Mouse (Mus musculus) embryonic facial prominence, embryonic 10.5 days (tissue): ENCODE measurements around the gene Gabrr2. TPM values are rescaled to one million over a fixed set of nuclear protein-coding genes. Genes with fewer than 3 reads are reported as not detected.

Experiments used
- DNase-seq: peaks from one replicate; pipeline ENCODE4 v3.0.0-alpha.2; 2017; ENCODE audit warnings: low spot score
- H3K27ac ChIP-seq: fragments of 300-500 bp; sonication (generic); replicated peaks from 2 replicates; pipeline ENCODE4 v1.5.1; 2016; ENCODE audit warnings: mild to moderate bottlenecking
- H3K27me3 ChIP-seq: fragments of 300-500 bp; sonication (generic); replicated peaks from 2 replicates; pipeline ENCODE4 v1.6.1; 2016; ENCODE audit warnings: low read depth, mild to moderate bottlenecking; ENCODE audit not compliant: poor library complexity, severe bottlenecking
- H3K36me3 ChIP-seq: fragments of 300-500 bp; sonication (generic); replicated peaks from 2 replicates; pipeline ENCODE4 v1.6.1; 2016; ENCODE audit warnings: mild to moderate bottlenecking, moderate library complexity
- H3K4me1 ChIP-seq: fragments of 300-500 bp; sonication (generic); 2 replicates; pipeline ENCODE4 v1.6.1; 2016
- H3K4me3 ChIP-seq: fragments of 300-500 bp; sonication (generic); 2 replicates; pipeline ENCODE4 v1.5.1; 2016; ENCODE audit warnings: mild to moderate bottlenecking, moderate library complexity
- H3K9me3 ChIP-seq: fragments of 300-500 bp; sonication (generic); 2 replicates; pipeline ENCODE4 v1.6.1; 2016; ENCODE audit warnings: mild to moderate bottlenecking
- WGBS: fragments of 180-500 bp; shearing (Covaris S2); methylation state at CpG from one replicate; pipeline ENCODE4 v1.1.7; 2016; 5-methylcytosine and 5-hydroxymethylcytosine counted together
- polyA plus RNA-seq: library from polyadenylated mRNA; unstranded; fragments of >200 nt; fragmentation: Nextera tagmentation; extraction: Ambion mirVana; gene quantifications from 2 replicates; pipeline ENCODE4 v1.2.1, GENCODE M21; 2016

Gabrr2 gene
- polyA plus RNA-seq, 1 experiment from 2014 or later, result not detected

DNA sequence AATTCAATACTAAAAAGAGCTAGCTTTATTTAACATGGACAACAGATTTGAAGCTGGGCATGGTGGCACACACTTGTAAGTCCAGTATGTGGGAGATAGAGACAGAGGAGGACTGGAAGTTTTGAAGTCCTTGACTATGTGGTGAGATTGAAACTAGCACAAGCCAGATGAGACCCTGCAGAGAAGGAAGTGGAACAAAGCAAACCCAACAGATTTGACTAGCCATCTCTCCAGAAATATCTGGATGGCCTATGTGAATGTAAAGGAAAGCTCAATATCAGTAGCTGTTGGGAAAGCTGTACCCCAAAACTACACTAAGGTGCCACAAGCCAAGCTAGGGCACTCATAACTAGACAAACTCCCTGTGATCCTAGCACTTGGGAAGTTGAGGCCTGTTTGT is 8.4 kb upstream of the Gabrr2 start:
- no peaks in the 10 kb centered on the region for H3K9me3 ChIP-seq
- no peak overlapping the region for H3K4me3 ChIP-seq
- DNase-seq, result no peak
- H3K4me1 ChIP-seq, result peaks cover 6% of the 10 kb centered on the region; the same call in 1 of the 2 replicates
- no peaks in the 10 kb centered on the region for H3K27me3 ChIP-seq
- no peak overlapping the region for H3K27ac ChIP-seq
- H3K36me3 ChIP-seq, result peaks cover 35% of the 10 kb centered on the region

DNA sequence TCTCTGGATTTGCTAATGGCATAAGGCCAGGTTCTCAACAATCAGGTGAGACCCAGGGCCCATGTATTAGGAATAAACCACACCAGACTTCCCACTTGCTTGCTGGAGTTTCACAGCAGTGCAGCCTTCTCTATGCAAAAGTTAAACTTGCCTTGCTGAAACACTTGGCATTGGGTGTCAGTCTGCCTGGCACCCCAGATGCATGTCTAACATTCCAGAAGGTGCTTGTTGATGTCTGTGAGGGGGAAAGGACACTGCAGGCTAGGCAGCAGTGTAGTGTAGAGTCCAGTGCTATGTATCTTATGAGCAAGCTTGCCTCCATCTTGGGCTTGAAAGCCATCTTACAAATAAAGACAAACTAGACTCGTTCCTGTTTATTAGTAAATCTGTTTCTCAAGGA is 6.5 kb upstream of the Gabrr2 start:
- no peak overlapping the region for H3K27ac ChIP-seq
- WGBS, result 87% methylated on average over 1 of the region's 1 CpGs
- no peaks in the 10 kb centered on the region for H3K27me3 ChIP-seq
- no peaks in the 10 kb centered on the region for H3K9me3 ChIP-seq
- no peak for DNase-seq
- H3K4me3 ChIP-seq, result no peak overlapping the region
- H3K4me1 ChIP-seq, result peaks cover 11% of the 10 kb centered on the region
- peaks cover 16% of the 10 kb centered on the region for H3K36me3 ChIP-seq

DNA sequence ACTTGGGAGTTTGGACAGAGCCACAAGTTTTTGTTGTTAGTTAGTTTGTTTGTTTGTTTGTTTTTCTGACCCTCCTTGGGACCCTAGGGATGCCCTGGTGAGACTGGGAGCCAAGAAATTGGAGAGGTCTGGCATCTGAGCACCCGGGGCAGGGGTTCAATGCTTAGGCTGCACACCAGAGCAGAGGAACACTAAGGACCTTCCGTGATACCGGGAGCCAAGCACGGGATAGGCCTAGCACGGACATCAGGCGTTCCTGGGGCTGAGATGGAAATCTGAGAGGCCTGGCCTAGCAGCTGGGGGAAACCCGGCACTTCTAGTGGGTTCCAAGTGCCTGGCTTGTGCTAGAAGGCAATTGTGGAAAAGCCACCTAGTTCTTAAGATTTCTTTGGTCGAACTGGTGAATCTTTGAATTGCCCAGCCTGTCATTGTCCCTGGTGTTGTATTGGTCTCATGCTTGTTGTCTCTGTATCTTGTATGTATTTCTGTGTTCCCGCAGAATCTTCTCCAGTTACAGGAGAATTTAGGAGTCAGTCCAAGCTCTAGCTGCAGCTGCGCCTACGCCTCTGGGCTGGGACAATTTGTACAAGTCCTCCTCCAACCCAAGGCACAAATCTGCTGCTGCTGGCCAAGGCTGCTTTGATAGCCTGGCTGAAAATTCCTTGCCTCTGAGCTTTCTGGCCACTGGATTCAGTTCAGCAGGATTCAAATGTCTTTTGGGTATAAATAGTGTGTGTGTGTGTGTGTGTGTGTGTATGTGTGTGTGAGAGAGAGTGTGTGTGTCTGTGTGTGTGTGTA is 4.7 kb upstream of the Gabrr2 start:
- Histone ChIP-seq H3K4me3 (no peak overlapping the region), H3K36me3 (no peaks in the 10 kb centered on the region), H3K27me3 (no peaks in the 10 kb centered on the region), H3K27ac (no peak overlapping the region), H3K9me3 (no peaks in the 10 kb centered on the region), H3K4me1 (peaks cover 13% of the 10 kb centered on the region)
- DNase-seq, result peak; percentile 17
- 73% methylated on average over 11 of the region's 11 CpGs for WGBS

DNA sequence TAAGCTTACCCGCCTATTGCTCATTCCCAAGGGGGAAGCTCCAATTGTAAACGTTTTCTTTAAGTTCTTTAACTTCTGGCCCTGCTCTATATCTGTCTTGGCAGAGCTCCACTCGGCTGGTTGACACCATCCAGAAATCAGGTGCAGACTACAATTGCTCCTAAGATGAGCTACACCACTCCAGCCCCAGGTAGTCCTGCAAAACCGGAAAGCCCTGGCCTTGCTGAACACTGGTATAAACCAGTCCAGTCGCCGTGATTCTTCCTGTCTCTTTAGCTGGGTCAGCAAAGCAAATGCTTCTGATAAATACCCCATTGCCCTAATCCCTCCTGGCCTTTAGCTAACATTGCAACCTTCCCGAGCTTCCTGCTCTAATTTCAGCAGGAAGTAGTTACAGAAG is 1.6 kb upstream of the Gabrr2 start:
- H3K4me3 ChIP-seq, result no peak overlapping the region
- no peaks in the 10 kb centered on the region for H3K36me3 ChIP-seq
- H3K27me3 ChIP-seq, result no peaks in the 10 kb centered on the region
- DNase-seq, result no peak
- WGBS, result 42% methylated on average over 7 of the region's 7 CpGs
- H3K27ac ChIP-seq, result no peak overlapping the region
- no peaks in the 10 kb centered on the region for H3K9me3 ChIP-seq
- peaks cover 16% of the 10 kb centered on the region for H3K4me1 ChIP-seq

DNA sequence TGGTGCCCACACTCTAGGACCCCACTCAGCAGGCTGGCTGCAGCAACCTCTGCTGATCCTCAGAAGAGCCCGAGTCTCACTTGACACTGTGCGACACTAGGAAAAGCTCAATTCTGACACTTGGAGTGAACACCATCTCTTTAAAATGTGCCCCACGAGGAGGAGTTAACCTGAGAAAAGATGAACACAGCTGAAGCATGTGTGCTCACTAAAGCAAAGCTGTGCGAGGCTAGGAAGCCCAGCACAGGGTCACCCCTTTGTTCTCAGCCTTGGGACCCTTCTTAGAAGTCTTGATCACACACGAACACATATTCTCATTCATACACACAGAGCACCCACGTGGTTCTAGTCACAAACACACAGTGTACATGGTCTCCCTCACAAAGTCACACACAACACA is 2.2 kb downstream of the Gabrr2 start:
- H3K4me3 ChIP-seq, result no peak overlapping the region
- H3K36me3 ChIP-seq, result no peaks in the 10 kb centered on the region
- no peak for DNase-seq
- H3K9me3 ChIP-seq, result no peaks in the 10 kb centered on the region
- no peak overlapping the region for H3K27ac ChIP-seq
- 81% methylated on average over 6 of the region's 6 CpGs for WGBS
- H3K4me1 ChIP-seq, result peaks cover 9% of the 10 kb centered on the region
- H3K27me3 ChIP-seq, result no peaks in the 10 kb centered on the region

DNA sequence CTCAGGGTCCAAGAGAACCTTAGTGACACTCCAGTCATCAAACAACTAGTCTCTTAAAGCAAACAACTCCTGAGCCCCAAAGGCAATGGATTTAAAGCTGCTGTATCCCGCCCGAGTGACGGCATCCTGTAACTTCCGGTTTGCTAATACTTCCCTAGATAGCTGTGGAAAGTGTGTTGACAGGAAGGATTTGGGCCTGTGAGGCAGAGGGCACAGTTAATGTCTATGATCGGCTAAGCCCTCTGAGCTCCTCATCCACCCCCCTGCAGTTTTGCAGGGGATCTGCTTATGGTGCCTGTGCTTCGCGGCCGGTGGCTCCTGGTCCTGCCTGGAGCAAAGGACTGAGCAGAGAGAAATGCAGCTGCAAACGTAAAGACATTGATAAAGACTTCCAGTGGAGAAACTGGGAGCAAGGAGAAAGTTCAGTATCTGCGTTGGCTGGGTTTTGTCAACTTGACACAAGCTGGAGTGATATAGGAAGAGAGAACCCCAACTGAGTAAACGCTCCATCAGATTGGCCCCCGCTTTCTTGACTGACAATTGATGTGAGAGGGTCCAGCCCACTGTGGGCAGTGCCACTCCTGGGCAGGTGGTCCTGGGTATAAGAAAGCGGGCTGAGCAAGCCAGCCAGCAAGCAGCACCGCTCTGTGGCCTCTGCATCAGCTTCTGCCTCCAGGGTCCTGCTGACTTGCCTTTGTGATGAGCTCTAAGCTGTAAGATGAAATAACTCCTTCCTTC is 3.6 kb downstream of the Gabrr2 start:
- Histone ChIP-seq H3K4me3 (no peak overlapping the region), H3K4me1 (peaks cover 4% of the 10 kb centered on the region), H3K9me3 (no peaks in the 10 kb centered on the region), H3K27me3 (no peaks in the 10 kb centered on the region), H3K27ac (no peak overlapping the region), H3K36me3 (no peaks in the 10 kb centered on the region)
- no peak for DNase-seq
- WGBS, result 64% methylated on average over 14 of the region's 14 CpGs

DNA sequence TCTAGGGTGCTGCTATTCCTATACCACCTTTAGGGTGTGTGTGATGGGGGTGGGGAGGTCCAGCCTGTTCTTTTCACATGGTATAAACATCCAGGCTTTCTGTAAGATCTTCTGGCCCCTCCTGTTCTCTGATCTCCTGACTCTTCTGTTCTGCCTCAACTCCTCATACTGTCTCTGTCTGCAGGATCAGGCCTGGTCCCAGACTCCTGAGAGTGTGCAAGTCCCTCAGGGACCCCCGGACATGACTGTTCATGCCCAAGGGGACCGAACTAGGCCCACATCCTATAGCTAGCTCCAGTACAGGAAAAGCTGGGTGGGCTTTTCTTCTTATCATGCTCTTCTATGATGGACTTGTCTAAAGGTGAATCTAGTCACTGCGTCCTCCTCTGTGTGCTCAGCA is 4.5 kb downstream of the Gabrr2 start:
- Histone ChIP-seq H3K27me3 (no peaks in the 10 kb centered on the region), H3K27ac (no peak overlapping the region), H3K4me3 (no peak overlapping the region), H3K4me1 (0 out of 2 replicates have a peak, but pooled peaks cover 3% of the 10 kb centered on the region), H3K36me3 (no peaks in the 10 kb centered on the region), H3K9me3 (no peaks in the 10 kb centered on the region)
- 89% methylated on average over 3 of the region's 3 CpGs for WGBS
- DNase-seq, result no peak

DNA sequence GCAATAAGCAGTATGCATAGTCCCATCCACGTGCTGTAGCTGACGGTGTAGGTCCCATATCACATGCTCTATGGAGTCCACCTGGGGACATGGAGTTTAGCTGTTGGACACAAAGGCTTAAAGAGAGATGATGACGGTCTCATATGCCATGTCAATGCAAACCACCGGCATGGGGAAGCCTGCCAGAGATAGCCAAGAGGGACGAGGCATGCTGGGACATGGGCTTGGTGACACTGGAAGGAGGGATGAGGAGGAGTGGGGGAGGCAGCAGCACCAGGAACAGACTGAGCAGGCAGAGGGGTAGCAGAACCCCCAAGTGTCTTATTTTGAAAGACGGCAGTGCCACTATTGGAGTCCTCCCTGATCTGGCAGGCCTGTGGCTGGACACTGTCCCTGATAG is 5.0 kb downstream of the Gabrr2 start:
- H3K27ac ChIP-seq, result no peak overlapping the region
- H3K9me3 ChIP-seq, result no peaks in the 10 kb centered on the region
- 0 out of 2 replicates have a peak, but pooled peaks cover 5% of the 10 kb centered on the region for H3K4me1 ChIP-seq
- no peaks in the 10 kb centered on the region for H3K27me3 ChIP-seq
- 89% methylated on average over 6 of the region's 6 CpGs for WGBS
- no peak for DNase-seq
- no peaks in the 10 kb centered on the region for H3K36me3 ChIP-seq
- H3K4me3 ChIP-seq, result no peak overlapping the region

DNA sequence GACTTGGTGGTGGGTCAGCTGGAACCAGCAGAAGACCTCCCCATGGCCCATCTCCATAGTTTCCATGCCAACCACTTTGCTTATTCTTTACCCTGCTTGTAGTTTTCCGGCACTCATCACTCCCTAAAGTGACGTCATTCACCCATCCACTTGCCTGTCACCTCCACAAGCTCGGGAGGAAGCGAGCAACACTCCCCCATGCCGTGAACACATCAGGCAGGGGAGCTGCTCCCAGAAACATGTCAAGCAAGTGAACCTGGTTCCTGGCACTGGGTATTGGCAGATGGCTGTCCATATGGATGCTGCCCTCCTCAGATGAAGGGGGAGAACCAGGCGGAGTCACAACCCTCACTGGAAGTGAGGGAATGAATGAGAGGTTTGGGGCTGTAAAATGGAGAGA is 6.1 kb downstream of the Gabrr2 start:
- WGBS, result 79% methylated on average over 6 of the region's 6 CpGs
- Histone ChIP-seq H3K4me1 (0 out of 2 replicates have a peak, but pooled peaks cover 7% of the 10 kb centered on the region), H3K36me3 (no peaks in the 10 kb centered on the region), H3K27ac (no peak overlapping the region), H3K27me3 (no peaks in the 10 kb centered on the region), H3K9me3 (no peaks in the 10 kb centered on the region), H3K4me3 (no peak overlapping the region)
- DNase-seq, result no peak

DNA sequence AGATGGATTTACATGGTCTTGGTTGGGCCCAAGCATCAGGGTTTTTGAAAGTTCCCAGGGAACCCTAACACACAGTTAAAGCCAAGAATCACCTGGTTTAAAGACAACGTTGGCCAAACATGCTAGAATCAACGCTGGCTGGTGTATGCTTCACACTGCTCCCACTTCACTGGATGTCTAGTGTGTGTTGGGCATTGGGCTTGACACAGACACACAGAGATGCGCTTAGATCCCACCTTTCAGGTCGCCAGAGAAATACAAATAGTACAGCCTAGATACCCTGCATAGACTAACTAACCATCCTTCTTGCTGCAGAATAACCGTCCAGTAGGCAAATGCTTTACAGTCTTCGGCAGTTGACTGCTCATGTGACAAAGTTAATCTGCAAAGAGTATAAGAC is 7.5 kb downstream of the Gabrr2 start:
- H3K27me3 ChIP-seq, result no peaks in the 10 kb centered on the region
- no peaks in the 10 kb centered on the region for H3K36me3 ChIP-seq
- 89% methylated on average over 6 of the region's 6 CpGs for WGBS
- no peak for DNase-seq
- no peak overlapping the region for H3K4me3 ChIP-seq
- no peaks in the 10 kb centered on the region for H3K9me3 ChIP-seq
- H3K27ac ChIP-seq, result no peak overlapping the region
- H3K4me1 ChIP-seq, result 0 out of 2 replicates have a peak, but pooled peaks cover 6% of the 10 kb centered on the region

DNA sequence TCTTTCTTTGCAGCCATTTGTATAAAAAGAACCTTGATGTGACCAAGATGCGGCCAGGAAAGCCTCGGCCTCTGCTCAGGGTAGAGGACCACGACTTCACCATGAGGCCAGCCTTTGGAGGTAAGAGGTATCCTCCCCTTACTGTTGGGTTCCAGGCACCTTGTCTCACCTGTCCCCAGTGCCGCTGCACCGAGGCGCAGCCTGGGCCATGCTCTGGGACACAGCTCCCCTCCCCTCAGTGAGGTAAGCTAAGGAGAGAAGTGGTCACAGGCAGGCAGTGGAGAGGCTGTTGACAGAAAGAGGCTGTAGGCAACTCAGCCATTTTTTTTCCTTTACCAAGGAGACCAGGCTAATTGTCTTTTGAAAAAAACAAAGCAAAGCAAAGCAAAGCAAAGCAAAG is 8.5 kb downstream of the Gabrr2 start:
- Histone ChIP-seq H3K27ac (no peak overlapping the region), H3K4me1 (0 out of 2 replicates have a peak, but pooled peaks cover 4% of the 10 kb centered on the region), H3K36me3 (no peaks in the 10 kb centered on the region), H3K4me3 (no peak overlapping the region), H3K27me3 (no peaks in the 10 kb centered on the region), H3K9me3 (no peaks in the 10 kb centered on the region)
- WGBS, result 86% methylated on average over 6 of the region's 6 CpGs
- DNase-seq, result no peak

DNA sequence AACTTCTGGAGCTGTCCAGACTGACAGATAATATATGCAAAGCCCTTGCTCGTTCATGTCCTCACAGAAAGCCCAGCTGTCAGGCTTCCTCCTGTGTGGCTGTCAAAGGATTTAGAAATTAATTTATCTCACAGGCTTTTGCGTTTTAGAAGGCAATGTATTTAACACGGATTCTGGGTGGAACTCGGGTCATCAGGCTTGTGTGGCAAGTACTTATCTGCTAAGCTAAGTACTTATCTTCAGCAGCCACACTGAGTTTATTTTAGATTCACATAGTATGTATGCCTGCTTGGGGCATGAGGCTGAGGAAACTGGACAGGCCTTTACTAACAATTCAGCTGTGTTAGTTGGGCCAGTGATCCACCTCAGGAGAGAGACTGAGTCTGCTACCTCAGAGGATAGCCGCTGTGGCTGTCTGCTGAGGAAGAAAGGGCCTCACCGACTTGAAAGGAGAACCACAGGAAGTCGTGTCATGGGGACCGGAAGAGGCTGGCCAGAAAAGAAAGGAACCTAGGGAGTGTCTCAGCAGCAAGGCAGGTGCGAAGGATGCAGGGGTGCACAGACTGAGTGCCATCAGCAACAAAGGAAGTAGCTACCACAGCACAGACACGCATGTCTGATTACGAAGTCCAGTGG is 9.8 kb downstream of the Gabrr2 start:
- 59% methylated on average over 11 of the region's 11 CpGs for WGBS
- DNase-seq, result no peak
- H3K27ac ChIP-seq, result no peak overlapping the region
- no peaks in the 10 kb centered on the region for H3K9me3 ChIP-seq
- H3K4me1 ChIP-seq, result peaks cover 8% of the 10 kb centered on the region
- no peak overlapping the region for H3K4me3 ChIP-seq
- H3K27me3 ChIP-seq, result no peaks in the 10 kb centered on the region
- H3K36me3 ChIP-seq, result no peaks in the 10 kb centered on the region
